Mouse (Mus musculus) myocyte (in vitro differentiated cells): ENCODE measurements around the gene Sin3a.

Experiments
- CEBPB ChIP-seq: IDR thresholded peaks from 2 replicates; pipeline ENCODE4 v1.6.1; 2011; ENCODE audit warnings: mild to moderate bottlenecking, moderate library complexity; ENCODE audit not compliant: poor library complexity, insufficient read depth, severe bottlenecking
- E2F4 ChIP-seq: IDR thresholded peaks from one replicate; pipeline ENCODE4 v1.6.1; 2011; ENCODE audit warnings: mild to moderate bottlenecking, control low read depth, moderate library complexity; ENCODE audit not compliant: insufficient read depth
- MAX ChIP-seq: IDR thresholded peaks from one replicate; pipeline ENCODE4 v1.6.1; 2011; ENCODE audit warnings: low read depth, mild to moderate bottlenecking, control low read depth
- MYOD1 ChIP-seq, 3 experiments: IDR thresholded peaks; one replicate each; pipeline ENCODE4 v1.6.1; 2011; ENCODE audit warnings: control low read depth in 2 of 3, low read depth in 2 of 3, mild to moderate bottlenecking in 2 of 3, moderate library complexity in 1 of 3; ENCODE audit not compliant: insufficient read length in 2 of 3, control insufficient read depth in 1 of 3
- MYOG ChIP-seq, 3 experiments: IDR thresholded peaks; one replicate each; pipeline ENCODE4 v1.6.1; 2011; ENCODE audit warnings: control low read depth in 2 of 3, low read depth in 2 of 3, mild to moderate bottlenecking in 2 of 3; ENCODE audit not compliant: insufficient read length in 2 of 3, control insufficient read depth in 1 of 3, insufficient read depth in 1 of 3
- POLR2A ChIP-seq: IDR thresholded peaks from one replicate; pipeline ENCODE4 v1.6.1; 2011; ENCODE audit warnings: low read depth, mild to moderate bottlenecking, control low read depth, moderate library complexity; ENCODE audit not compliant: insufficient read length
- POLR2AphosphoS2 ChIP-seq: IDR thresholded peaks from one replicate; pipeline ENCODE4 v1.6.1; 2011; ENCODE audit warnings: low read depth, control low read depth; ENCODE audit not compliant: insufficient read length
- TCF12 ChIP-seq: IDR thresholded peaks from one replicate; pipeline ENCODE4 v1.6.1; 2011; ENCODE audit warnings: mild to moderate bottlenecking, control low read depth; ENCODE audit not compliant: poor library complexity, insufficient read depth, severe bottlenecking
- TCF3 ChIP-seq: IDR thresholded peaks from one replicate; pipeline ENCODE4 v1.6.1; 2011; ENCODE audit warnings: low read depth, control low read depth; ENCODE audit not compliant: insufficient read length
- USF1 ChIP-seq: IDR thresholded peaks from one replicate; pipeline ENCODE4 v1.6.1; 2011; ENCODE audit warnings: low read depth, mild to moderate bottlenecking, control low read depth, moderate library complexity

- TF ChIP-seq POLR2A (no peak), CEBPB (no peak), POLR2AphosphoS2 (no peak), MAX (no peak), E2F4 (no peak), TCF12 (no peak), TCF3 (no peak), USF1 (no peak), MYOD1 (IDR thresholded peaks at IDR 0.05; ENCODE audit: control insufficient read depth in 1 of 3, insufficient read length in 2 of 3, low read depth in 2 of 3) (no peak), MYOG (IDR thresholded peaks at IDR 0.05; ENCODE audit: control insufficient read depth in 1 of 3, insufficient read depth in 1 of 3, insufficient read length in 2 of 3, low read depth in 2 of 3) (no peak)
Measured at GRCm38 (mm10) chr9:57149021-57149420, 77.2 kb downstream of the Sin3a start.
